Mouse (Mus musculus) lung, embryonic 15.5 days (tissue): Measurements from ENCODE around the gene Dut. TPM values are rescaled to one million over a fixed set of nuclear protein-coding genes. Genes with fewer than 3 reads are reported as not detected.
"Not testable (repeated sequence)": the region's sequence is repeated elsewhere in the genome, so short reads cannot be mapped to it uniquely, and the experiment has no call there.

ENCODE experiments used
- ATAC-seq: fragments of 200-750 bp; cut with Nextera tagmentation; 2 replicates; pipeline ENCODE4 v1.8.0; 2017; ENCODE audit warnings: moderate number of reproducible peaks, borderline replicate concordance; ENCODE audit not compliant: low FRiP score, low TSS enrichment; ENCODE audit errors: extremely low read depth
- H3K27ac ChIP-seq: fragments of 300-500 bp; sonication (generic); 2 replicates; pipeline ENCODE4 v1.5.1; 2015; ENCODE audit warnings: moderate library complexity, mild to moderate bottlenecking, inconsistent platforms
- H3K27me3 ChIP-seq: fragments of 300-500 bp; sonication (generic); 2 replicates; pipeline ENCODE4 v1.6.1; 2015; ENCODE audit warnings: inconsistent platforms
- H3K36me3 ChIP-seq: fragments of 300-500 bp; sonication (generic); 2 replicates; pipeline ENCODE4 v1.6.1; 2015; ENCODE audit warnings: inconsistent platforms
- H3K4me1 ChIP-seq: fragments of 300-500 bp; sonication (generic); 2 replicates; pipeline ENCODE4 v1.6.1; 2015; ENCODE audit warnings: inconsistent platforms
- H3K4me2 ChIP-seq: fragments of 300-500 bp; sonication (generic); 2 replicates; pipeline ENCODE4 v1.6.1; 2015; ENCODE audit warnings: inconsistent platforms, mild to moderate bottlenecking, moderate library complexity
- H3K4me3 ChIP-seq: fragments of 300-500 bp; sonication (generic); 2 replicates; pipeline ENCODE4 v1.5.1; 2015; ENCODE audit warnings: mild to moderate bottlenecking, inconsistent platforms
- H3K9ac ChIP-seq: fragments of 300-500 bp; sonication (generic); 2 replicates; pipeline ENCODE4 v1.6.1; 2015; ENCODE audit warnings: inconsistent platforms
- H3K9me3 ChIP-seq: fragments of 300-500 bp; sonication (generic); 2 replicates; pipeline ENCODE4 v1.6.1; 2016; ENCODE audit warnings: inconsistent platforms
- WGBS: fragments of 180-500 bp; shearing (Covaris S2); methylation state at CpG from one replicate; pipeline ENCODE4 v1.1.7; 2015; 5-methylcytosine and 5-hydroxymethylcytosine counted together
- polyA plus RNA-seq: library from polyadenylated mRNA; unstranded; fragments of >200 nt; fragmentation: Nextera tagmentation; extraction: Ambion mirVana; gene quantifications from 2 replicates; pipeline ENCODE4 v1.2.1, GENCODE M21; 2015

Dut gene
- polyA plus RNA-seq, 1 experiment from 2014 or later = 164 TPM

DNA sequence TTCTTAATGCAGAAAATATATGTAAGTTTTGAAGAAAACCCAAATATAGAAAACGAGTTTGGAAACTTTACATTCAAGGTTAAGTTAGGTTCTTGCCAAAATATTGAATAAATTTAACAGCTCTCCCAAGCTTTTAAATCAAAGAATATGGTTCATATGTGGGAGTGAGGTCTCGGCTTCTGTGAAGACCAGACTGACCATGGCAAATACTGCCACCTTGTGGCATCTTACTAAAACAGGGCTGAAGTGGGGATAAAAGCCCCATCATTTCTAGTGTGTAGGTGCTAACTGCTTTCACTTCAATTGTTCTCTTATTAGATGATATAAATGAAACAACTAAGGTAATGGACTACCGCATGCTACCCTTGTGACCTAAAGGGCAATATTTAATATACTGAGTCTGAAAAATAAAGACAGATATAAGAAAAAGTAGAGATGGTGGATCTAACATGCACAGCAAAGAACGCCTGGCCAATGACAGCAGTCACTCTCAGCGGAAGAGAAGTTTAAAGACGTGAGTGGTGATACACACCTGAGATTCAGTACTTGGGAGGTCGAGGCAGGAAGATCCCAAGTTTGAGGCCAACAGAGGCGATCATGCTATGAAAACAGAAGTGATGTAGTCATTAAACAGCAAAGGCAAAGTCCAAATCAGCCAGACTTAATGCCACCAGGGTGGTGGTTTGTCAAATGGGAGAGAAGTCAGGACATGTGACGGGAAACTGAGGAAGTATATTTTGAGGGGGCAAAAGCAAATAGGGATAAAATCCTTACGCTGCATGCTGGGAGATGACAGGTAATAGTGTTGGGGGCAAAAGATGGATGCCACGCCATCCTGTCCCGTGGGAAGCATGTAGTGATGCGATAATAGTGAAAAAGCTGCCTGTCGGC, 12.5 kb downstream of the Dut start:
- WGBS = 81% methylated on average over 14 of the region's 14 CpGs
- Histone ChIP-seq H3K4me1 (peaks cover 4% of the 10 kb centered on the region; the same call in 1 of the 2 replicates), H3K36me3 (peaks cover 34% of the 10 kb centered on the region), H3K27ac (no peak overlapping the region), H3K9me3 (peaks cover under 1% of the 10 kb centered on the region; the same call in 1 of the 2 replicates), H3K4me2 (no peak overlapping the region), H3K4me3 (no peak overlapping the region), H3K27me3 (no peaks in the 10 kb centered on the region), H3K9ac (no peak overlapping the region)
- ATAC-seq = no peak

DNA sequence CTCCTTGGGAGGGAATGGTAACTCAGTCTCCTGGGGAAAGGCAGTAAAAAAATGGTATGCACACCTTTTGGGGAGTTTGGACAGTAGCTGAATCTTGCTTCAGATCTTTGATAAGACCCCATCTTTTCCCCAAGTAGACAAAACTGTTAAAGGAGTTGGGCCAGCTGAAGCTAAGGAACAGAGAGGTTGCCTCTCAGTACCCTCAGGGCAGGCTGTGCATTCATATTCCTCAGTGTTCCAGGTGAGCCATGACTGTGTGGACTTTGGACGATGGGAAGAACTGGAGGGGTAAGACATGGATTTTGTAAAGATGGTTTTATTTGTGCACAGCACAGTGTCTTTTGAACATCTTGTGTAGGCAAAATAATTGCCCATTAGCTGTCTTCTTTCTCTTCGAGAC, 13.3 kb downstream of the Dut start:
- H3K27ac ChIP-seq = no peak overlapping the region
- ATAC-seq = no peak
- no peak overlapping the region for H3K4me2 ChIP-seq
- H3K4me1 ChIP-seq = peaks cover 4% of the 10 kb centered on the region; the same call in 1 of the 2 replicates
- H3K36me3 ChIP-seq = peaks cover 29% of the 10 kb centered on the region
- 81% methylated on average over 2 of the region's 2 CpGs for WGBS
- no peaks in the 10 kb centered on the region for H3K27me3 ChIP-seq
- no peaks in the 10 kb centered on the region for H3K9me3 ChIP-seq
- H3K4me3 ChIP-seq = no peak overlapping the region
- no peak overlapping the region for H3K9ac ChIP-seq

DNA sequence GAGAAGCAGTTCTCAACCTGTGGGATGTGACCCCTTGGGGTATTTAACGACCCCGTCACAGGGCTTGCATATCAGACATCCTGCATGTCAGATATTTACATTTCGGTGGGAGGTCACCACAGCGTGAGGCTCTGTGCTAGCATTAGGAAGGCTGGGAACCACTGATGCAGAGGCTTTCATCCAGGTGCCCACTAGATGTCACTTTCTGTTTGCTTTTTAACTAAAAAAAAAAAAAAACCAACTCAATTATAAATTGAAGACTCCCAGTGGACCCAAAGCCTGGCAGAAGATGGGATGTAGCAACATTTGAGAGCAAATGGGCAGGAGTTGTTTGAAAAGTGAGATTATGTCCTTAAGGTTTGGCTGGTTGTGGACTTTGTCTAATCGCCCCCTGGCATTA, 16.1 kb downstream of the Dut start:
- 11% methylated on average over 5 of the region's 5 CpGs for WGBS
- no peak overlapping the region for H3K4me2 ChIP-seq
- H3K4me3 ChIP-seq = no peak overlapping the region
- H3K27ac ChIP-seq = no peak overlapping the region
- no peaks in the 10 kb centered on the region for H3K27me3 ChIP-seq
- H3K36me3 ChIP-seq = peaks cover 10% of the 10 kb centered on the region; the same call in 1 of the 2 replicates
- no peak for ATAC-seq
- H3K9me3 ChIP-seq = no peaks in the 10 kb centered on the region
- H3K4me1 ChIP-seq = peaks cover 4% of the 10 kb centered on the region; the same call in 1 of the 2 replicates
- H3K9ac ChIP-seq = no peak overlapping the region

DNA sequence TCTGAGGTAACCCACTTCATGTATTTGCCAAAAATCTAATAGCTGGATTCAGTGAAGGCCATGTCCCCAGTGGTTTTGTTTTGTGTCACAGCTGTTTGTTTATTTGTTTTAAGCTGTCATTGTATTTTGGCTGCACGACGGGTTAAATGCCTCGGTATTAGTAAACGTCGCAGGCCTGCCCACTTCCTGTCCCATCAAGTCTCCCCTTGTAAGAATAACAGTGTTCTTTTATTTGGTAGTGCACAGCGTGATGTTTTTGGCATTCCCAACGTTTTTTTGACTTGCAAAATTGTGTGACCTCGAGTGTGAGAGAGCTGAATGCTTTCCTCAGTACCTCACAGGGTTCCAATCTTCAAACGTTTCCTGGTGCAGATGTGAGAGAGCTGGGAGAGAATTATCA, 16.8 kb downstream of the Dut start:
- no peak overlapping the region for H3K4me3 ChIP-seq
- 9% methylated on average over 9 of the region's 9 CpGs for WGBS

DNA sequence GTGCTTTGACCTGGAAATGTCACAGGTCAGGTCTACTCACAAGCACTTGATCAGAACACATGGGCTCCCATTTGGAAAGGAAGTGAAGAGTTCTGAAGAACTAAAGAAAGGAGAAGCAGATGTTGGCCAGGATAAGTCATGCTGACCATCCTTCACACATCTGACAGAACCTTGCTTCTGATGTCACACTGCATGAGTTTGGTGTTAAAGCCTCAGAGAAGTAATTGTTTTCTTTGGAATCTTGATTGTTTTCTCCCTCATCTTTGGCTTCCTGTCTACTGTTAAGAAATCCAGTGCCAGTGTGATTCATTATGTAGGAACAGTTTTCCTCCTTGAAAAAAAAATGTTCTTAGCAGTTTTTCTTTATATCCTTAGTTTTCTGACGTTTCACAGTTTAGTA, 21.9 kb downstream of the Dut start:
- Histone ChIP-seq H3K9ac (no peak overlapping the region), H3K9me3 (no peaks in the 10 kb centered on the region), H3K36me3 (no peaks in the 10 kb centered on the region), H3K27me3 (no peaks in the 10 kb centered on the region), H3K27ac (no peak overlapping the region), H3K4me3 (no peak overlapping the region), H3K4me2 (no peak overlapping the region), H3K4me1 (peaks cover 4% of the 10 kb centered on the region; the same call in 1 of the 2 replicates)
- no peak for ATAC-seq
- 45% methylated on average over 1 of the region's 1 CpGs for WGBS

More for the DNA sequence above, 16.8 kb downstream of the Dut start:
- peaks cover 7% of the 10 kb centered on the region; the same call in 1 of the 2 replicates for H3K36me3 ChIP-seq
- H3K9ac ChIP-seq = no peak overlapping the region
- H3K4me2 ChIP-seq = no peak overlapping the region
- peak; percentile 80 for ATAC-seq
- no peaks in the 10 kb centered on the region for H3K27me3 ChIP-seq
- no peaks in the 10 kb centered on the region for H3K9me3 ChIP-seq
- H3K27ac ChIP-seq = peak overlapping the region; percentile 57
- H3K4me1 ChIP-seq = peaks cover 4% of the 10 kb centered on the region; the same call in 1 of the 2 replicates

DNA sequence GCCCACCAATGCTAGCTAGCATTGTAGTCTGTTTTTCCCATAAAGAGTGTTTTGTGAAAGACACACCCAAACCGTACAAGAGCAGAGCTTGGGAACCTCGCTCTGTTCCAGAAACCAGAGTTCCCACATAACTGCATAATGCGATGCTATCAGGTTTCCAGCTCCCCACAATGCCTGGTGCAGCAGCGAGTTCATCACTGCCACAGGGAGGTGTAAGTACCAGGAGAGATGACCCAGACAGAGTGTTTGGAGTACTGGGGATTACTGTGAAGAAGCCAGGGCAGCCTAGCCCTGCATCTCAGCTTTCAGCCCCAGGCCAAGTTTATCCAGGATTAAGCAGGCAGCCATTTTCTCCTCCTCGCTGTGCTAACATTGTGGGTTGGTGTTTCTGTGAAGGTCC, 28.6 kb downstream of the Dut start:
- 55% methylated on average over 5 of the region's 5 CpGs for WGBS
- Histone ChIP-seq H3K4me3 (no peak overlapping the region), H3K4me1 (peaks cover 14% of the 10 kb centered on the region; the same call in 1 of the 2 replicates), H3K9me3 (no peaks in the 10 kb centered on the region), H3K4me2 (no peak overlapping the region), H3K27ac (0 out of 2 replicates have a peak overlapping the region, but pooled peaks have one; percentile 6), H3K9ac (no peak overlapping the region), H3K36me3 (no peaks in the 10 kb centered on the region), H3K27me3 (no peaks in the 10 kb centered on the region)
- no peak for ATAC-seq

DNA sequence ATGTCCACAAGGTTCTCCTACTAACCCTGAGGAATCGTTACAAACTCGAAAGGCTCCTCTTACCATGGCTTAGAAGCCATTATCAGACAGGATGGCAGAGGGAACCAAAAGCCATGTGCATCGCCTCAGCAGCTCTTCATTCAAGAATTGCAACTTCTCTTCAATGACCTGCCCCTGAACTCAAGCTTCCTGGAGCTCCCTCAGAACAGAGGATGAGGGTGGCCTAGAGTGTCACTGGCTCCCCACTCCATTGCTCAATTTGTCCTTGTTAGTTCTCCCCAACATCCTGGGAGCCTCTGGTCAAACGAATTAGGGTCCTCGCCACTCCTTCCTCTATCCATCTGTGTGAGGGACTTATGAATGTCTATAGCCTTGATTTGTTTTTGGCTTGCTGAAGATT, 29.7 kb downstream of the Dut start:
- H3K9ac ChIP-seq = no peak overlapping the region
- ATAC-seq = no peak
- H3K27me3 ChIP-seq = no peaks in the 10 kb centered on the region
- no peaks in the 10 kb centered on the region for H3K9me3 ChIP-seq
- H3K36me3 ChIP-seq = no peaks in the 10 kb centered on the region
- peaks cover 14% of the 10 kb centered on the region; the same call in 1 of the 2 replicates for H3K4me1 ChIP-seq
- 73% methylated on average over 5 of the region's 5 CpGs for WGBS
- no peak overlapping the region for H3K27ac ChIP-seq
- H3K4me3 ChIP-seq = no peak overlapping the region
- H3K4me2 ChIP-seq = no peak overlapping the region

DNA sequence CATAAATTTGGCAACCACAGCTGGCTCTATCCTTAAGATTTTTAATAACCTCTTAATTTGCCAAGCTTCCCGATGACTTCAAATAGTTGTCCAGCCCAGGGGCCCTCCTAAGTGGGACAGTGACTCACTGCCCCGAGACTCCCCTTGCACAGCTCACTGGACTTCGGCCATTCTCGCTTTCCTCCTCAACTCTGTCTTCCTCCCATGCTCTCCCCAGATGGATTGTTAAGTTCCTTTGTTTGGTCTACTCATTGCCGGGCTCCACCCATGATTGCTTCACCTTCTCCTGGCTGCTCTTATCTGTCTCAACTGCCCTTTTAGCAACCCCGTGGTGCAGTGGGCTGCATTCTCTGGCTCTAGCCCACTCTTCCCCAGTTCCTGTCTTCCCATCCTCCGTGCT, 31.5 kb downstream of the Dut start:
- H3K4me1 ChIP-seq = peaks cover 19% of the 10 kb centered on the region
- no peak overlapping the region for H3K4me3 ChIP-seq
- H3K4me2 ChIP-seq = no peak overlapping the region
- no peaks in the 10 kb centered on the region for H3K36me3 ChIP-seq
- WGBS = 34% methylated on average over 7 of the region's 7 CpGs
- no peak overlapping the region for H3K9ac ChIP-seq
- ATAC-seq = peak; percentile 77
- no peaks in the 10 kb centered on the region for H3K9me3 ChIP-seq
- H3K27ac ChIP-seq = peak overlapping the region; percentile 44; the same call in 1 of the 2 replicates
- H3K27me3 ChIP-seq = no peaks in the 10 kb centered on the region

DNA sequence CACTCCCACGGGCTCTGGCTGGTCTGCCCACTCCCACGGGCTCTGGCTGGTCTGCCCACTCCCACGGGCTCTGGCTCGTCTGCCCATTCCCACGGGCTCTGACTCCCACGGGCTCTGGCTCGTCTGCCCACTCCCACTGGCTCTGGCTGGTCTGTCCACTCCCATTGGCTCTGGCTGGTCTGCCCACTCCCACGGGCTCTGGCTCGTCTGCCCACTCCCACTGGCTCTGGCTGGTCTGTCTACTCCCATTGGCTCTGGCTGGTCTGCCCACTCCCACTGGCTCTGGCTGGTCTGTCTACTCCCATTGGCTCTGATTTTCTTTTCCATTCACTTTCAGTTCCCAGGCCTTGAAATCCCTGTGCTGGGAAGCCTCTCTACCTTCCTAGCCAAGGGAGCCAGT, 33.0 kb downstream of the Dut start:
- not testable (repeated sequence) for ATAC-seq, H3K36me3 ChIP-seq, H3K4me2 ChIP-seq, H3K27me3 ChIP-seq, H3K9me3 ChIP-seq, H3K9ac ChIP-seq, H3K27ac ChIP-seq, H3K4me3 ChIP-seq
- H3K4me1 ChIP-seq = peaks cover 19% of the 10 kb centered on the region
- WGBS = 84% methylated on average over 9 of the region's 9 CpGs

DNA sequence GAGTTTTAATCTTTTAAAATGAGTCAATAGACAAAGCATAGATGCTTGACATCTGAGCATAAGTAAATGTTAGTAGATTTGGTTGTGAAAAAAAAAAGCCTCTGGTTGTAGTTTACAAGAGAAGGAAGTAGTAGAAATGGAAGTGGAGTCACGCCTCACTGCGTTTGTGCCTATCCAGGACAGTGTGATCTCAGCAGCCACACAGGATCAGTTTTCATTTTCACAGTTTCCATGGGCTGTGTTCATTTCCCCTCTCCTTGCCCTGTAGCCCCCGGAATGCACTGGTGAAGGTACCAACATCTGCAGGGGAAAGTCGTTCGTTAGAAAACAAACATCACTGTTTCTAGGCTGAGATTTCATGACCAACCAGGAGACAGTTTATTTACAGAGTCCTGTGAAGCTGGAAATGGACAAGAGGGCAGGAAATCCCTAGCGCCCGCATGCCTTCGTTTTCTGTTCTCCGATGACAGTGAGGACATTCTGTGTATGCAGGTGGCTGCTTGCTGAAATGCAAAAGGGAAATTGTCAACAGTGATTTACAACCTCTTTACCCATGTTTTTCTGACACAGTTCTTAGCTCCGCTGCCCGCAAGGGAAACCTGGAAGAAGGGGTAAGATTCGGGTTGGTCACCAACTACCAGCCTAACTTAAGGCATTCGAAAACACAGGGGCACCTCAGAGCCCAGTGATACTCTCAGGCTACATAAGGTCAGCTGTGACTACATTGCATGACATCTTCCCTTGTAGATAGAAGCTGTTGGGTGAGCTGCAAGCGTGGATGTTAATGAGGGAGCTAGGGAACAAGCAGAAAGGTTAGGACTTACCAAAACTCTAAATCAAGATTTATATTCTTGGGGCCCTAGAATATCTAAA, 35.6 kb downstream of the Dut start:
- peaks cover 16% of the 10 kb centered on the region; the same call in 1 of the 2 replicates for H3K4me1 ChIP-seq
- H3K27me3 ChIP-seq = no peaks in the 10 kb centered on the region
- H3K9me3 ChIP-seq = no peaks in the 10 kb centered on the region
- H3K4me3 ChIP-seq = no peak overlapping the region
- H3K36me3 ChIP-seq = no peaks in the 10 kb centered on the region
- no peak overlapping the region for H3K9ac ChIP-seq
- peak overlapping the region; percentile 38 for H3K4me2 ChIP-seq
- H3K27ac ChIP-seq = no peak overlapping the region
- 25% methylated on average over 14 of the region's 14 CpGs for WGBS
- ATAC-seq = no peak

DNA sequence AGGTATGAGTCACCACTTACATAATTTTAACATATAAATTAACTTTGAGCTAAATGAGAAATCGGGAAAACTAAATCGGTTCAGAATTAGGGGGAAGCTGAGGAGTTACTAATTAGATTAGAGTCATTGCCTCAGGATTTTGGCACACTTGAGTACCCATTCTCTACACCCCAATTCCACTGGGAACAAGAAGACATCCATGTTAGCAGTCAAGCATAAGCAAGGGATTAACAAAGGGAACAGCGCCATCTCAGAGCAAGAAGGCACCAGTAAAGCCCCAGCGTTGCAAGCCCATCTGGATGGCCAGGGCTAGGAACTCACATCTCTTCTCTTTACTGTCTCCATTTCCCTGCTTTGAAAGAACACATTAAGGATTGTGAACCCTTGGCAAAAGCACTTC, 38.8 kb downstream of the Dut start:
- Histone ChIP-seq H3K27ac (no peak overlapping the region), H3K4me2 (no peak overlapping the region), H3K4me3 (no peak overlapping the region), H3K4me1 (peaks cover 5% of the 10 kb centered on the region; the same call in 1 of the 2 replicates), H3K9ac (no peak overlapping the region), H3K36me3 (no peaks in the 10 kb centered on the region), H3K27me3 (no peaks in the 10 kb centered on the region), H3K9me3 (no peaks in the 10 kb centered on the region)
- ATAC-seq = no peak
- 91% methylated on average over 4 of the region's 4 CpGs for WGBS
